Mouse (Mus musculus) monocyte, adult 2 months (primary cell): ENCODE data around the gene Cdk10.
"Not testable (repeated sequence)": the region's sequence is repeated elsewhere in the genome, so short reads cannot be mapped to it uniquely, and the experiment has no call there.

Source experiments
- DNase-seq, 2 experiments: peaks; one replicate each; pipeline ENCODE4 v3.0.0; 2022; ENCODE audit warnings: low spot score in 2 of 2, low read depth in 1 of 2

The Cdk10 gene

DNA sequence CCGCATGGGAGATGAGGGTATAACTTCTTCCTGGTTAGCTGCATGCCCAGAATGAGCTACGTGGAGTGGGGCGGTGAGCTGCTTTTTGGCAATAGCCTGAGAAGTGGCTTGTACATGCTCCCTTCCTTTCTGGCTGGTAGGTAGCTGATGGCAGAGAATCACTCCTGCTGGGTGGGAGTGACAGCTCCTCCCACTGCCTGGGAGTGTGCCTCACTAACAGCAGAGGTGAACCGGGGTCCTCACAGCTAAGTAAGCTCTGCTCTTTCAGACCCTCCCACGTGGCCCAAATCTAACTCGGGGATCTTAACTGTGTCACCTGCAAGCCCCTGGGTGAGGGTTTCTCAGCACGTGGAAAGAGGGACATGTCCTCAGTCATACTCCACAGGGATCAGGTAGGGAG, 7.9 kb downstream of the Cdk10 start:
- no peak for DNase-seq

DNA sequence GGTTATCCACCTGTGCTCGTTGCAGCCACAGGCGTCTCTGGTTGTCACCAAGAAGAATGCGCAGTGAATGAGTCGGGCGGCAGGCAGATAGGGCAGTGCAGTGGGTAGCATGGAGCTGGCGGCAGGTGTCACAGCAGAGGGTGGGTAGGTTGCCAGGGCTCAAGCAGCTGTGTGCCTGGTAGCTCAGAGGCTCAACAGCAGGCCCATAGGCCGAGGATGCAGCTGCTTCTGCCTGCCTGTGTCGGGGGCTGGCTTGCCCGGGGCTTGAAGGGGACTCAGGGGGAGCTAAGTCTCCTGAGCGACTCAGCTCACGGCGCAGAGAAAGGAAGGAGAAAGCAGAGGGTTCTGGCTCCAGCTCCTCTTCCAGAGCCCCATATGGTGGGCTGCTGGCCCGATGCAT, 8.7 kb downstream of the Cdk10 start:
- no peak for DNase-seq

DNA sequence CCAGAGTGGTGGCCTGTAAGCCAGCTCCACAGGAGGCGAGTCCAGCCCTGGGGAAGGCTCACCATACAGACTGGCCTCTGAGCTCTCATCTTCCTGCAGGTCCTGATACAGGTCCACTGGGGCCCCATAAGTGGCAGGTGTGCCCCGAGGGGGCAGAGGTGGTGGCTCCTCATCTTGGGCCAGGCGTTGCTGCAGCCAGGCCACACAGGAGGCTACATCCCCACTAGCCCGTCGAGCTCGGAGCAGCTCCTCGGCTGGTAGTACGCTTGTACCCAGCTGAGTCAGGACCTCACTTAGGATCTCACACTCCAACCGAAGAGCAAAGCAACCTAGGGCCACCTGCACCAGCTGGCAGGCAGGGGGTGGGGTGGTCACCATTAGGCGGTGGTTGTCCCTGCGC, 9.1 kb downstream of the Cdk10 start:
- no peak for DNase-seq

DNA sequence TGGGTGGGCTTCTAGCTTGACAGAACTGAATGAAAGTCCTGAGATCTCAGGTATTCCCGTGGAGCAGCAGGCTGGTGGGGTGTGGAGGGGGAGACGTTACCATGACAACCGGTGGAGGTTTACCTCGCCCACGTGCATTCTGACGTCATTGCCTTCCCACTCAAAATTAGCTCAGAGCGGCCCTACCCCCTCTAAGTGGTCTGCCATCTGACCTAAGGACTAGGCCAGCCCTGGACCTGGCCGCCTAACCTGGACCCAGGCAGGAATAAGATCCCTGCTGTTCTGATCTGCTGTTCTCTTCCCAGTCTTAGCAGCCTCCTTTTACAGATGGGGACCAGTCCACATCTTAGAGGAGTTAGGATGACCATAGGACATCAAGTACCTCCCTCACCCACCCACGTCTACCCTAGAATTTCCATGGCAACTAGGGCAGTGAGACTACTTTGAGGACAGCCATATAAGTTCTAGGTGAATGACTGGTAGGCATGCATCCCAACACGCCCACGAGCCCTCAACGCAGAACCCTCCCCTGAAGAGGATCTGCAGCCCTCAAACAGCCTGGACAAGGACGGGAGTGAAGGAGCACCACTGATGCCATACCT, 10.4 kb downstream of the Cdk10 start:
- DNase-seq, result no peak

DNA sequence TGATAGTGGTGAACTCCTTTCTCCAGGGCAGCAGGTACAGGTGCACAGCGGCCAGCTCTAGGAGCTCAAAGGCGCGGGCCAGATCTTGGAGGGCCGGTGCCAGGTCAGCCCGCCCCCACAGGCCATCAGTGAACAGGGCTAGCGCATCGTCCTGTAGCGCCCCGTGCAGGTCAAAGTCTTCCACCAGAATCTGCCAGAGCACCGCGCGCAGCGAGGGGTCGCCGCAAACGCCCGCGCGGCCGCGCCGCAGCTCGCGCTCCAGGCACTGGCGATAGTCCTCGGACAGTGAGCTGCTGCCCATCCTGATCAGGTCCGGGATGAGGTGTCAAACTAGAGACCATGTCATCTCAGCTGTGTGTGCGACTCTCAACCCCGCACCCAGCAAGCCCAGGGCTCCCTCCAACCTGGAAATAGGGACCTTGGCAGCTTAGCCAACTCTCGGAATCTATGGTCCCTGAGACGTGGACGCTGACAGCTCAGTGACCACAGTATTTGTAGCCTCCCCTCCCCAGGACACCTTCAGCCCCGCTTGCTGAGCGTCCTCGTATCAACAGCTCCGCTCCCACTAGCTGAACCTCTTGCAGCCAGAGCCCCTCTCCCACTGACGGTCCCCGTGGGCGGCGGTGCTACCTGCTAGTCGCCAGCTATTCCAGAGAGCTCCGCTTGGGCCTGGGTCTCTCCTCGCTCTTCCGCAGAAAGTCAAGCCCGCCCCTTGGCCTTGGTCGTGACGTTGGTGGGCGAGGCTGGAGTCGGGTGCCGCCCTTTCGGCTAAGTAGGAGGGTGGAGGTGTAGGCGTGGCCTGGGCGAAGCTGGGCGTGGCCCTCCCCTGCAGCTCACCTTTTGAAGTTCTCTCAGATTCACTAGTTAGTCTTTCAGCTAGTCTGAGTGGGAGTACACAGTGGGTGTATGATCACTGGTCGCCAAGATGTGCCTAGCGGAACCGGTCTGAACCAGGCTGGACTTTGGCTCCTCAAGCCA, 11.2 kb downstream of the Cdk10 start, which contains the start of gene Spata2l:
Gene Spata2l, minus strand, starts transcription at position 714 of the 978 bp plus-strand sequence.
- peak; percentile 14 to 60 for DNase-seq

DNA sequence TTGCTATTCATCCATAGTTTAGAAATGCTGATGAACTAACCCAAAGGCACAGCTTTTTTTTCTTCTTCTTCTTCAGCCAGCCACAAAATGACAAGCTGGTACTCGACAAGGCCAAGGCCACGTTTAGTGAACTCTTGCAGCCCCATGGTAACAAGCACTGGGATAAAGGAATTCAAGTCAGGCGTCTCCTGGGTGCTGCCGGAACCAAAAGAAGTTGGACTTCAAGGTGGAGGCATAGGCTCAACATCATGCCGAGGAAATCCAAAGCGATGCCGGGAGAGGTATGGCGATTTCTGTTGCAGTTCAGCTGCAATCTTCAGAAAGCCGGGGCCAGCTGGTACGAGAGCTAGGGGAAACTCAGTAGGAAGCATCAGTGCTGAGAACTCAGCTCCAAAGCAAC, 14.8 kb downstream of the Cdk10 start:
- no peak for DNase-seq

DNA sequence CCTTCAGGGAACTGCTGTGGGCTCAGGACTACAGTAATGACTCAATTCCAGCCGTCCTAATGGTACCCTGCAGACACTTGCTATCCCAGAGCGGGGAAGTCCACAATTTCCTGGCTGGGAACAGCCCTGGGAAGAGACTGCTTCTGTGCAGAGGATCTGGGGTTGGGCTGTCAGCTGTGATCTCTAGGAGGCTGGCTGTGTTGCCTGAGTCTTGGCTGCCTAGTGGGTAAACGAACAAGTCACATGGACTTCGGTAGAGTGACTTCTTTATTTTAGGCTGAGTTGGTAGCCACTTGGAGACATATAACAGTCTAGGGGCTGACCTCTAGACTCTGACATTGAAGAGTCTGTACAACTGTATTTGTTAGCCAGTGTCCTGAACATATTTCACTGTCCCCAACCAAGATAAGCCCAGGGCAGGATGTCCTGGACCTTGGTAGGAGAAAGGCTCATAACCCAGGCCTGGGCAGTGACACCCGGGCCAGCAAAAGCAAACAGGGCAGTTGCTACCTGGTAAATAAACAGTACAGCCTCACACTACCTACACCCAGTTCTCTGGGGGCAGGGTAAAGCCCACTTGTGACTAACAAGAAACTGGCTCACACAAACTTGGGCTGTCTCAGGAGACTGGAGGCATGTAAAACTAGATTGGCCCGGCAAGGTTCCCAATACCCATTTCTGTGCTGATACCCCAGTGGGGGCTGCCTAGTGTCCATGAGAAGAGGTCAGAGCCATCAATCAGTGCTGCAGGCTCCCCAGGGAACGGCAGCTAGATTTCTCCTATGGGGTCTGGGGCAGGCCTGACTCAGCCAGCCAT, 17.7 kb downstream of the Cdk10 start:
- no peak for DNase-seq

DNA sequence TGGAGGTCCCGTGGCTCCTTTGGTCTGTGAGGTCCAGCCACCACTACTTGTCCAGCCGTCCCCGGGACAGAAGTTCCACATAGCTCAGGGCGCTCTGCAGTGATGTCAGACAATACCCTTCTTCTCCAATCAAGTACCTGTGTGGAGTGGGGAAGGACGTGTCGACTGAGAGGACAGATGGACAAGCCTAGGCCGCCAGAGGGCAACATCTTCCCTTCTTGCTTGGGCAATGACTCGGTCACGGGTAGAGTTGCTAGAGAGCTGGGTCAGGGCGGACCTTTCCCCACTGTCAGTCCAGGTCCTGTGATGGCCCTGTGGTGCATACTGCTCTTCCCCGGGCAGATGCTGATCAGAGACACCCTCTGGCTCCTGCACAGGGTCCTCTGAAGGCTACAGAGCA, 18.4 kb downstream of the Cdk10 start:
- no peak for DNase-seq

DNA sequence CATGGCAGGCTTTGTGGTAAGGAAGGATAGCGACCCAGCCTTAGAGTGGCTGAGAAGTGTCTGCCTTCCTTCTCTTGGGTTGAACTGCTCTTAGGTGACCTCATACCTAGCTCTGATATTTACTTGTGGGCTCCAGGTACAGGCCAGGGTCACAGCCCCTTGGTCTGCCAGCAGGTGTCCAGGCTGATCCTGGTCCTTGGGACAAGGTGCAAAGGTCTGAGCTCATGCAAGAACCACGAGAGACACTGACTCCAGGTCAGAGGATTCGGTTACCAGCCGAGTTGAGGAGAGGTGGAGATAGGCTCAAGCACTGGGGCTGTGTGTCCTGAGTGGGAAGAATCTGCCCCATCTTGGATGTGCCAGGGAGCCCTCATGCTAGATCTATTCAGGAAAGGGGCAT, 19.7 kb downstream of the Cdk10 start:
- no peak for DNase-seq

DNA sequence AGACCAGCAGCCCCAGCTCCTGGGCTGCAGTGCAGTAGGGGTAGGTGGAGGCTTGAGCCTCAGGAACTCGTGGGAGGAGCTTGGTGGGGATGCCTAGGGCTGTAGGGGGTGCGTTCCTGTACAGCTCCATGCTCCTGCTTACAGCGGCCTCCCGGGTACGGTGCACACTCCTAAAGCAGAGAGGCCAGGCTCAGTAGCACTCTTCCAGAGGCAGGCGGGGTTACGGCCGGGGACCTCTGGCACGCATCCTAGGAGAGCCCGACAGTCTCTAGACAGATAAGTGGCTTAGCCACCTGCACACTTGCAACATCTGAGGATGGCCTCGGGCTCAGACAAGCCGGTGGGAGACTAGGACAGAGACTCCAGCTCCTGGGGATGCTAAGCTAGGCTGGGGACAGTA, 20.9 kb downstream of the Cdk10 start:
- DNase-seq, result no peak

DNA sequence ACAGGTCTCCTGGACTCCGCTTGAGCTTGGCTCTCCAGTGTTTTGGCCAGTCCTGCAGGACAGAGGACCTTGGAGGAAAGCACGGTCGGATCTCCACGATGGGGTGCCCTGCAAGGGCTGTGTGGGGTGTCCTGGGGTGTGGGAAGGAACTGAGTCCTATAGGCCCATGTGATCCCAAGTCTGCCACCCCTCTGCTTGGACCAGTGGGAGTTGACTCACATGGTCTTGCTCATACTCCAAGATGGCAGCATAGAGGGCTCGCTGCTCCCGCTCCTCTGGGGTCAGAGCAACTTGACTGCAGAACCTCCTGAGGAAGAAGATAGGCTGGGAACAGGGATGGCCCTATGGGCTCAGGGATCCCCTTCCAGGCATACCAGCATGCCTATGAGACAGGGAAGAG, 23.1 kb downstream of the Cdk10 start:
- no peak for DNase-seq

DNA sequence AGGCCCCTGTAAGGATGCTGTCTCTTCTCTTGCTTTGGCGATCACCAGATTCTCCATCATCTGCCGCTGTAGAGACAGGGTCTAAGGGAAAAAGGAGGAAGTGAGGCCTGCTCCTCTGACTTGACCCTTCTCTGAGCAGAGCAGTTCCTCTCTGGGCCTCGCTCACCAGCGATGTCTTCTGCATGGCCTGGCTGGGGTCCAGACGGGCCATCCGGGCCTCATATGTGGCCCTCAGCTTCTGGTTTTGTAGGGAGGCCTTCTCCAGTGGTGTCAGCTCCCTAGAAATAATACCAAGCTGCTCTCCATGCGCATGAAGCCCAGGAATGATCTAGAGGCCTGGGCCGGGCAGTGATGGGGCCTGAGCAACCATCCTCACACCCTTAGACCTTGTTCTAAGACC, 24.0 kb downstream of the Cdk10 start:
- DNase-seq, result peak; percentile 17 to 48

DNA sequence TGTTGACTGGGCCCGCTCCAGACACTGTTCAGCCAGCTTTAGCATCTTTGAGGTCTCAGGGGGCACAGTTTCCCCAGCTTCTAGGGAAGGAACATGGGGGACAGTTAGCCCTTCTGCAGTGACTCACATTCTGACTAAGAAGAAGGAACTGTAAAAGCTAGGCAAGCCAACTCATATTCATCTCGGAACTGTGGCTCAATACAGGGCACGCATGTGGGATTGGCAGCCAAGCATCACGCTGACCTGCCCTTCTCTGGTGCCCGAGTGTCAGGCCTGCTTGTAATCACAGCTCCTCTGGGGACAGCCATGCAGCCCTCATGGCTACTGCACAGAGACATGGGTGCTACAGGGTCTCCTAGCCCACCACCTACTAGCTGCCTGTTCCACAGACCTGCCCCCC, 26.3 kb downstream of the Cdk10 start:
- no peak for DNase-seq

DNA sequence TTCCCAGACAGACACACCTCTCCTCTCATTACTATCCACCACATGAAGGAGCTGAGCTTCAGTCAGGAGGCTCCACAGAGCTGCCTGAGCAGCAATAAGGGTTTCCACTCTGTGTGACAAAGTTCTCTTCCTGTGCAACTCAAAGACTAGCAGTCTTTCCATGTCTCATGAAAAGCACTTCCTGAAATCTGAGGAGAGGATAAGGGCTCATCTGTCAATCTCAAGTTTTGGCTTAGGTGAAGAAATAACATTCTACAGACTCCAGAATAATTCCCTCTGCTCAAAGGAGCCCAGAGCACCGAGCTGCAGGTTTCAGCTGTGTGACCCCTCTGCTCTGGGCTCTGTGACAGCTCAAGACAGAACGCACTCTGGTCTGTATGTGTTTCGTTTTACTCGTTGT, 28.3 kb downstream of the Cdk10 start:
- DNase-seq, result no peak

DNA sequence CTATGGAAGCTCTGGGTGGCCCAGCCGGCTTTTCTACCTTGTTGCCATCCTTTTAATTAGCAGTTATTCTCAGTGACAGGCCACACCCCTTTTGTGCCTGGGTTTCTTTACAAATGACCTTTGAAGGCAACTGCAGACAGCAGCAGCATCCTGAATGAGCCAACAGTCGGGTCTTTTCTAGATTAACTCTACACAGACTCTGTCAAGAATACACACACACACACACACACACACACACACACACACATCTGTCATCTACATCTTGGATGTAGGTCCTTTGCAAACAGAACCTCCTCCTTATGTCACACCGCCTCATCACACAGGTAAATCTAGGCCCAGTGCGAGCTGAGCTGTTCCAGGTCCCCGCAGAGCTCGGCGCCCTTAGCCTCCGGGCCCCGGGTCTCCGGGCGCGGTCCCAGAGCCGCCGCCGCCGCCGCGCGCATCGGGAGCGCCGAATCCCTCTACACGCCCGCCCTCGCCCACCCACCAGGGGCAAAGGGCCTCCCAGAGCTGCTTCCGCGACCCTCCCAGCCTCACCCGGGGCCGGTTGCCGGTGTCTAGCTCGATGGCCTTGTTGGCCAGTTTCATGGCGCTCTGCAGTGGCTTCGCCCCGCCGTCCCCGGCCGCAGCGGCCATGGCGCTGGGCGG, 28.9 kb downstream of the Cdk10 start:
- DNase-seq, result no peak

DNA sequence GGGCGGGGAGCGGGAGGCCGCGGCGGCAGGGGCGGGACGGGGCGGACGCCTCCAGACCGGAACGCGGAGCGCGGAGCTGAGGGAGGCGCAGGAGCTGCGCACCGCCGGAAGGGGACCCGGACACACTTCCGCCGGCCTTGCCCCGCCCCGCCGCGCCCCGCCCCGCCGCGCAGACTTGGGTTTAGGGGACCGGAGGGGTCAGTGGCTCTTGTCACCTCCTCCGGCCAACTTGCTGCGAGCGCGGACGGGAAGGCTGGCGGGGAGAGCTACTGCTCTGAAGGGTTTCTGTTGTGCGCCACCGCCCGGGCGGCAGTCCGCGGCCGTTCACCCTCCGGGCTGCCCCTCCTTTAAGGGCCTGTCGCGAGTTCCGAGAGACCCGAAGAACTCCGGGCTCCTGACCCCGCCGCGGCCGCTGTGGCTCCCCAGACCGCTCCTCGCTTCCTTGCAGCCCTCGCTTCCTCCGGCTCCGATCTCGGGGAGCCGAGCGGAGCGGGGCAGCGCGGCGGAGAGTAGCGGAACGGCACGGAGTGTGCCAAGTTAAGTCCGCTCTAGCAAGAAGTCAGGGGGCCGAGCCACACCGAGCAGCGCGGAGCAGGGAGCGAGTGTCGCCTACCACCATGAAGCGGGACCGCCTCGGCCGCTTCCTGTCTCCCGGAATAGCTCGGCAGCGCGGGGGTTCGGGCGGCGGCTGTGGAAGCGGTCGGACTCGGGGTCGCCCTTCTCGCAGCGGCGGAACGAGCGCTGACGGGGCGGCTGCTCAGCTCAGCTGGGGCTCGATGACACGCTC, 29.6 kb downstream of the Cdk10 start, which contains the start of the genes Zfp276 and Vps9d1:
Gene Zfp276, plus strand, starts transcription at position 97 of the 787 bp plus-strand sequence.
Gene Vps9d1, minus strand, starts transcription at position 250 of the 787 bp plus-strand sequence.
- peak in 1 of 2 experiments; percentile 66 for DNase-seq

DNA sequence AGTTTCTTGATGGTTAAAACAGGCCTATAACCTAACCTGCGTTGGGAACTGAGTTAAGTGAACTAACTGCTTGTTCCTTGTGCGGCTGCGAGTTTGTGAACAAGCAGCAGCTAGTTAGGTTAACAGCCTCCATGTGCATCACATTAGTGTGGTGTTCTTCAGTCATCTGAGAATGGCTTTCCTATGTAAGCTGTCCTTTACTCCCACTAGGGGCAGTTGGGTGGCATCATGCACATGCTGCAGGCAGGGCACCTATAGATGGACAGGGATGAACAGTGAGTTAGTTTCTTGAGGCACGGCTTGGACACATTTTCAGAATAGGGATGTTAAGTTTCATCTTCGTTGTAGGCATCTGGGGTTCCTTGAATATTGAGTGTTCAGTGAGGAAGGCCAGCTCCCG, 30.5 kb downstream of the Cdk10 start:
- DNase-seq, result no peak

DNA sequence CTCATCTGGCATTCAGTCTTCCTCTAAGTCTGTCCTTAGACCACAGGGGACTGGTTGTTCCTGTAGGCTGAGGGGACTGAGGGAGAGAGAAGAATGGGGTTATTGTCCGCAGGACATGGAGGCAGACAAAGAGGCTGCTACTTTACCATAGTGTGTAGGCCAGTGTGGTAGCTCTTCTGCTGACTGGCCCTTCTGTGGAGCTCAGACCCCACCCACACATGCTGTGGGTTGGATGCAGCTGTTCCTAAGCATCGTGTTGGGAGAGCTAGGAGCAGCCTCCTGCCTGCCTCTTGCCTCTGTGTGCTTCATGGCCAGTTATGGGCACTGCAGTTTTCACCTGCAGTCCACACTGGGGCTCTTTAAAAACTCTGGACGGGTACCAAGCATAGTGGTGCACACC, 32.5 kb downstream of the Cdk10 start:
- no peak for DNase-seq

DNA sequence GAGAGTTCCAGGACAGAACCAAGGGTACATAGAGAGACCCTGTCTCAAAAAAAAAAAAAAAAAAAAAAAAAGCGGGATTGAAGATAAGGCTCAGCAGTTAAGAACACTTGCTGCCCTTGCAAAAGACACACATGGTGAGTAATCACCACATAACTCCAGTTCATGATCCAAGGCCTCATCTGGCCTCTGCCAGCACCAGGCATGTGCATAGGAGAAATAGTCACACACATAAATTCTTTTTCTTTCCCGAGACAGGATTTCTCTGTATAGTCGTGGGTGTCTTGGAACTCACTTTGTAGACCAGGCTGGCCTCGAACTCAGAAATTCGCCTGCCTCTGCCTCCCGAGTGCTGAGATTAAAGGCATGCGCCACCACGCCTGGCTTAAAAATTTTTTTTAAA, 33.0 kb downstream of the Cdk10 start:
- DNase-seq, result not testable (repeated sequence)
